Mouse (Mus musculus) midbrain, embryonic 12.5 days (tissue): ENCODE results near the gene Raph1. TPM values are rescaled to one million over a fixed set of nuclear protein-coding genes. Genes with fewer than 3 reads are reported as not detected.

Experiments
- ATAC-seq: fragments of 200-750 bp; cut with Nextera tagmentation; 2 replicates; pipeline ENCODE4 v1.8.0; 2017; ENCODE audit warnings: low read depth, moderate TSS enrichment, moderate library complexity; ENCODE audit not compliant: low FRiP score
- H3K27ac ChIP-seq: fragments of 300-500 bp; sonication (generic); replicated peaks from 2 replicates; pipeline ENCODE4 v1.5.1; 2016; ENCODE audit warnings: mild to moderate bottlenecking
- H3K27me3 ChIP-seq: fragments of 300-500 bp; sonication (generic); 2 replicates; pipeline ENCODE4 v1.6.1; 2016; ENCODE audit warnings: mild to moderate bottlenecking
- H3K36me3 ChIP-seq: fragments of 300-500 bp; sonication (generic); 2 replicates; pipeline ENCODE4 v1.6.1; 2016
- H3K4me1 ChIP-seq: fragments of 300-500 bp; sonication (generic); 2 replicates; pipeline ENCODE4 v1.6.1; 2016
- H3K4me2 ChIP-seq: fragments of 300-500 bp; sonication (generic); replicated peaks from 2 replicates; pipeline ENCODE4 v1.6.1; 2016; ENCODE audit warnings: mild to moderate bottlenecking, moderate library complexity
- H3K4me3 ChIP-seq: fragments of 300-500 bp; sonication (generic); 2 replicates; pipeline ENCODE4 v1.5.1; 2016; ENCODE audit warnings: mild to moderate bottlenecking
- H3K9ac ChIP-seq: fragments of 300-500 bp; sonication (generic); replicated peaks from 2 replicates; pipeline ENCODE4 v1.6.1; 2016; ENCODE audit warnings: mild to moderate bottlenecking, moderate library complexity
- H3K9me3 ChIP-seq: fragments of 300-500 bp; sonication (generic); 2 replicates; pipeline ENCODE4 v1.6.1; 2016; ENCODE audit warnings: mild to moderate bottlenecking
- WGBS: fragments of 180-500 bp; shearing (Covaris S2); methylation state at CpG from one replicate; pipeline ENCODE4 v1.1.7; 2016; 5-methylcytosine and 5-hydroxymethylcytosine counted together
- polyA plus RNA-seq: library from polyadenylated mRNA; unstranded; fragments of >200 nt; fragmentation: Nextera tagmentation; extraction: Ambion mirVana; gene quantifications from 2 replicates; pipeline ENCODE4 v1.2.1, GENCODE M21; 2016

Raph1 gene
- polyA plus RNA-seq, 1 experiment from 2014 or later, result 24.9 TPM

DNA sequence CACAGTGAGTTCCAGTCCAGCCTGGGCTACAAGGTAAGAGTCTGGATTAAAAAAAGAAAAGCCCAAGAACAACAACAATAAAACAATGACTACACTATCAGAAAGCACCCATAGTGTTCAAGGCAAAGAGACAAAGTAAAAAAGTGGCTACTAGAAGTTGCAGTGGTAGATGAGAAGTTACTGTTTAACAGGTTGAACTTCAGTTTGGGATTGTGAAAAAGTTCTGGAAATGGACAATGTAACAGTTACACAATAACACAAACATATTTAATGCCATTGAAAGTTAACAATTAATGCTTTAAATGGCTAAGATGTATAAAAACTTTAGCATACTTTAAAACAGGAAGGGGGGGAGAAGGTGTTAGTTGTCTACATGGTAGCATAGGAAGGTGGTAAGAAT, 3.9 kb downstream of the Raph1 start:
- ATAC-seq, result no peak
- Histone ChIP-seq H3K36me3 (peaks cover 9% of the 10 kb centered on the region; the same call in 1 of the 2 replicates), H3K4me3 (no peak overlapping the region), H3K27ac (no peak overlapping the region), H3K9me3 (peaks cover 7% of the 10 kb centered on the region), H3K4me2 (no peak overlapping the region), H3K9ac (no peak overlapping the region), H3K4me1 (peaks cover 7% of the 10 kb centered on the region; the same call in 1 of the 2 replicates), H3K27me3 (no peaks in the 10 kb centered on the region)

DNA sequence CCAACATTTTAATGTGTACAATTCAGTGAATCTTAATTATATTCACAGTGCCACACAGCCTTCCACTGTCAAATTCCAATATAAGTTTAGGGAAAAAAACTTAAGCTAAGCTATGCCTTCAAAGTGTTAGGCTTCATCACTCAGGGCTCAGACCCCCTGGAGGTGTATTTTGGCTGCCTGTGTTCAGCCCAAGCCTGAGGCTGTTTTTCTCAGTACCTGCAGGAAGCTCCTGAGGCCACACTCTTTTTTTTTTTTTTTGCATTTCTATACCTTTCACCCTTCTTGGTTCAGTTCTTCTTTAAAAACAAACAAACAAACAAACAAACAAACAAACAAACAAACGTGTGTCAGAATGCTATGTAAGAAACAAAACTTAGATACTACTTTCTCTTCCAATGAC, 23.2 kb downstream of the Raph1 start:
- no peak for ATAC-seq
- Histone ChIP-seq H3K9ac (no peak overlapping the region), H3K27ac (no peak overlapping the region), H3K4me1 (no peaks in the 10 kb centered on the region), H3K36me3 (peaks cover 12% of the 10 kb centered on the region), H3K4me2 (no peak overlapping the region), H3K9me3 (peaks cover 10% of the 10 kb centered on the region), H3K4me3 (no peak overlapping the region), H3K27me3 (no peaks in the 10 kb centered on the region)
- WGBS, result 37% methylated on average over 1 of the region's 1 CpGs

DNA sequence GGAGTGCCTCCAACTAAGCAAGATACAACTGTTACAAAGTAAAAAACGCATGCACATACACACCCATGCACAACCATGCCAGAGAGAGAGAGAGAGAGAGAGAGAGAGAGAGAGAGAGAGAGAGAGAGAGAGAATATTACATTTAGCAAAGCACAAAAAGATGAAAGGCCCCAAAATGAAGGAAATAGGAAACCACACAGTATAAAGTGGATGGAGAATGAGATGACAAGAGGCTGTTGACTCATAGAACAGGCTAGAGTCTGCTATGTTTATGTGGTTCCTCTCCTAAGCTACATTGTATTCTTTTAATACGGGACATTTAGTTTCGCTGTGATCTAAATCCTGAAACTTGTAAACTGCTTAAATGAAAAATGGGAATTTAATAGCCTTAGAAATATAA, 27.6 kb downstream of the Raph1 start:
- ATAC-seq, result no peak
- 91% methylated on average over 3 of the region's 3 CpGs for WGBS
- no peak overlapping the region for H3K27ac ChIP-seq
- no peaks in the 10 kb centered on the region for H3K36me3 ChIP-seq
- H3K4me3 ChIP-seq, result no peak overlapping the region
- H3K9me3 ChIP-seq, result no peaks in the 10 kb centered on the region
- no peak overlapping the region for H3K9ac ChIP-seq
- no peaks in the 10 kb centered on the region for H3K4me1 ChIP-seq
- H3K4me2 ChIP-seq, result no peak overlapping the region
- H3K27me3 ChIP-seq, result no peaks in the 10 kb centered on the region

DNA sequence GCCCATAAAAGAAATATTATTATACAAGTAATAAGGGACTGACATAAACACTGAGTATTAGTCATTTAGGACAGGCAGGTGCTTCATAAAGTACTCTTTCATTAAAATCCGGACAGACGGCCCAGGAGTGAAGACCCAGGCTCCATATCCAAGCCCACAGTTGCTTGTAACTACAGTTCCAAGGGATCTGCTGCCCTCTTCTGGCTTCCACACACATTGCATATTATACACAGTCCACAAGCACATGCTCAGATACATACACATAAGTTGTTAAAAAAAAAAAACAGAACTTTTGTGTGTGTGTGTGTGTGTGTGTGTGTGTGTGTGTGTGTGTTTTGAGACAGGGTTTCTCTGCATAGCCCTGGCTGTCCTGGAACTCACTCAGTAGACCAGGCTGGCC, 32.0 kb downstream of the Raph1 start:
- Histone ChIP-seq H3K9me3 (no peaks in the 10 kb centered on the region), H3K27me3 (no peaks in the 10 kb centered on the region), H3K27ac (no peak overlapping the region), H3K4me3 (no peak overlapping the region), H3K4me2 (no peak overlapping the region), H3K9ac (no peak overlapping the region), H3K4me1 (no peaks in the 10 kb centered on the region), H3K36me3 (peaks cover 13% of the 10 kb centered on the region; the same call in 1 of the 2 replicates)
- WGBS, result 87% methylated on average over 2 of the region's 2 CpGs
- no peak for ATAC-seq

DNA sequence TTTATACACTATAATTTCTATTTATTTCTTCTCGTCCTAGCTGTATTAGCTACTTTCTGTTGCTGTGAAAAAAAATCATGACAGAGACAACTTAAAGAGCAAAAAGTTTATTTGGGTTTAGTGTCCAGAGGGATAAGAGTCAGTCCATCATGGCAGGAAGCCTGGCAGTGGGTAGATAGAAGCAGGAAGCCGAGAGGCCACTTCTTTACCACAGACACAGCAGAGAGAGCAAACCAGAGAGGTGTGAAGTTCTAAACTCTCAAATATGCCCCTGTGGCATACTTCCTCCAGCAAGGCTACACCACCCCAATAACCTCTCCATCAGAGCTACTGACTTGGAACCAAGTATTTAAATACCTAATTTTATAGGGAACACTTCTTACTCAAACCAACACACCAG, 36.3 kb downstream of the Raph1 start:
- H3K27me3 ChIP-seq, result no peaks in the 10 kb centered on the region
- H3K4me1 ChIP-seq, result no peaks in the 10 kb centered on the region
- no peak overlapping the region for H3K4me2 ChIP-seq
- H3K9me3 ChIP-seq, result no peaks in the 10 kb centered on the region
- no peak overlapping the region for H3K4me3 ChIP-seq
- peaks cover 39% of the 10 kb centered on the region for H3K36me3 ChIP-seq
- 83% methylated on average over 2 of the region's 2 CpGs for WGBS
- H3K27ac ChIP-seq, result no peak overlapping the region
- no peak overlapping the region for H3K9ac ChIP-seq
- no peak for ATAC-seq

DNA sequence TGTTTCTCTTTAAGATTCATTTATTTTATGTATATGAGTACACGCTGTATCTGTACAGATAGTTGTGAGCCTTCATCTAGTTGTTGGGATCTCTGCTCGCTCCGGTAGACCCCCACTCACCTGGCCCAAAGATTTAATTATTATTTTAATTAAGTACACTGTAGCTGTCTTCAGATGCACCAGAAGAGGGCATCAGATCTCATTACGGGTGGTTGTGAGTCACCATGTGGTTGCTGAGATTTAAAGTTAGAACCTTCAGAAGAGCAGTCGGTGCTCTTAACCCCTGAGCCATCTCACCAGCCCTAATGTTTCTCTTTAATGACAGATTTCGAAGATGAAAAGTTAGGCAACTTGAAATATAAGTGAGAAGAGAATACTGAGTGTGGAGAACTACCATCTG, 36.8 kb downstream of the Raph1 start:
- 91% methylated on average over 6 of the region's 6 CpGs for WGBS
- H3K27me3 ChIP-seq, result no peaks in the 10 kb centered on the region
- H3K27ac ChIP-seq, result no peak overlapping the region
- no peak overlapping the region for H3K4me2 ChIP-seq
- H3K4me3 ChIP-seq, result no peak overlapping the region
- H3K9ac ChIP-seq, result no peak overlapping the region
- H3K4me1 ChIP-seq, result no peaks in the 10 kb centered on the region
- H3K36me3 ChIP-seq, result peaks cover 44% of the 10 kb centered on the region
- ATAC-seq, result no peak
- no peaks in the 10 kb centered on the region for H3K9me3 ChIP-seq

DNA sequence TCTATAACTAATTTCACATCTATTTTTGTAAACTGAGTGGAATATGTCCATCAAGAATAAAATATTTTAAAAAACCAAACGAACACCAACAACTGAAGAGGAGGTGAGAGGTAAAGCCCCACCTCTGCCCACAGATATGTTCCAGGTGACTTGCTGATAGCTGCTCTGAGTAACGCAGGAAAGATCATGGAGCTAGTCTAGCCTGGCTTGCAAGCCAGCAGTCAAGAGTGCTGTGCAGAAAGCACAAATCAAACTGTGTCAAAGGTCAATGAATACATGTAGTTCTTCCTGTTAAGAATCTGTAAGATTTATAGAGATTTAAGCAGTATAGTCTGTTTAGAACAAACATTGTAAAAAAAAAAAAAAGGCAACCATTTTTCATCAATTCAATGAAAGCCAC, 56.3 kb downstream of the Raph1 start:
- Histone ChIP-seq H3K9me3 (no peaks in the 10 kb centered on the region), H3K9ac (no peak overlapping the region), H3K27me3 (no peaks in the 10 kb centered on the region), H3K27ac (no peak overlapping the region), H3K4me1 (no peaks in the 10 kb centered on the region), H3K4me3 (no peak overlapping the region), H3K4me2 (no peak overlapping the region), H3K36me3 (peaks cover 23% of the 10 kb centered on the region; the same call in 1 of the 2 replicates)
- ATAC-seq, result no peak
- 81% methylated on average over 2 of the region's 2 CpGs for WGBS

DNA sequence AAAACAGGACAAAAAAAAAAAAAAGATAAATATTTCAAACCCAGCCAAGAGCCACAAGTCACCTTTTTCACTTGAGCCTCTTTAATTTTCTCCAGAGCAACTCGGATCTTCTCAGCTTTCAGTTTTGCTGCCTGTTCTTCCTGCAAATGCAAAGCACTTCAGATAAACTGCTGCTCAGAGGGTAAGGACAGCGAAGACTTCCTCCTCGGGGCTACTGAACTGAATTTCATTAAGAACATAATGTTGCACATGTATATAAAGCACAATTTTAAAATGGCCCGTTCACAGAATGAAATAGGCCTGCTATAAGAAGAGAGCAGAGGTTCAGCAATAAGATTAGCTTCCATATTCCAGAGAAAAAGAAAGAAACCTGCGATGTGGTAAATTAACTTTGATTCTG, 63.4 kb downstream of the Raph1 start:
- no peak overlapping the region for H3K27ac ChIP-seq
- H3K9me3 ChIP-seq, result no peaks in the 10 kb centered on the region
- H3K9ac ChIP-seq, result no peak overlapping the region
- H3K27me3 ChIP-seq, result no peaks in the 10 kb centered on the region
- H3K4me2 ChIP-seq, result no peak overlapping the region
- no peak for ATAC-seq
- no peaks in the 10 kb centered on the region for H3K4me1 ChIP-seq
- WGBS, result 82% methylated on average over 5 of the region's 5 CpGs
- no peak overlapping the region for H3K4me3 ChIP-seq
- peaks cover 26% of the 10 kb centered on the region for H3K36me3 ChIP-seq

DNA sequence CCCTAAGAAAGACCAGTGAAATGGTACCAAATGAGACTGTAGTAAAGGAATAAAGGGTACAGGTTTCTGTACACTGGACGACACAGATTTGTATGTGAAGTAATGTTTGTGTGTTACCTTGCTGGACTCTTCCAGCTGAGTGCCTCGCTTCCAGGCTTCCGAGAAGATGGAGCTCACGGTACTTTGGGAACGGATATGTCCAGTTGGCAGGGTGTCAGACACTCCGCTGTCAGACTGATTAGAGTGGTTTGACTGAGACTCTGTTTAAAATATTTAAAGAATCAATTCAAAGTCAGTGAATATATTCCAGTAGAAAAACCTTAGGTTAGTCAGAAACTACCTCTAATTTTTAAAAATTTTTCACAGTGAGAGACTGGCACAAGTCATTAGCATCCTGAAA, 73.5 kb downstream of the Raph1 start:
- Histone ChIP-seq H3K4me2 (no peak overlapping the region), H3K27ac (no peak overlapping the region), H3K9ac (no peak overlapping the region), H3K4me1 (no peaks in the 10 kb centered on the region), H3K4me3 (no peak overlapping the region), H3K9me3 (no peaks in the 10 kb centered on the region), H3K36me3 (peaks cover 82% of the 10 kb centered on the region), H3K27me3 (no peaks in the 10 kb centered on the region)
- ATAC-seq, result no peak
- WGBS, result 93% methylated on average over 6 of the region's 6 CpGs

DNA sequence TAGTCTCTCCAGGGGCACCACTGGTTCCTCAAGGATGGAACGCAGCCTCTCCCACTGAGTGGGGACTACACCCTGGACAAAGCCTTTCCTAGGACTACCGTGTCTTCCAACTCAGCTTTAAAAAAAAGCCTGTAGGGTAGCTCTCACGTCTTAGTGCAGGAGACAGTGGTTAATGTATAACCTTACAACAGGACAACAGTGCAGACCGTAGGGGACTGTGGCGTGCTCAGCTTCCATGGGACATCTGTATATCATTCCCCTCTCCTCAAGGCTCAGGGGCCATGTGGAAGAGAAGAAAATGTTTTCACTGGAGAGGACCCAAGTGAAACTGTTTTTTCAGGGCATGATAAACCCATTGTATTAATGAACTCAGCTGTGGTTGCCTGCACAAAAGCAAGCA, 74.5 kb downstream of the Raph1 start:
- ATAC-seq, result no peak
- Histone ChIP-seq H3K4me2 (no peak overlapping the region), H3K9me3 (no peaks in the 10 kb centered on the region), H3K36me3 (peaks cover 84% of the 10 kb centered on the region), H3K4me3 (no peak overlapping the region), H3K4me1 (no peaks in the 10 kb centered on the region), H3K27me3 (no peaks in the 10 kb centered on the region), H3K9ac (no peak overlapping the region), H3K27ac (no peak overlapping the region)
- 91% methylated on average over 5 of the region's 5 CpGs for WGBS

DNA sequence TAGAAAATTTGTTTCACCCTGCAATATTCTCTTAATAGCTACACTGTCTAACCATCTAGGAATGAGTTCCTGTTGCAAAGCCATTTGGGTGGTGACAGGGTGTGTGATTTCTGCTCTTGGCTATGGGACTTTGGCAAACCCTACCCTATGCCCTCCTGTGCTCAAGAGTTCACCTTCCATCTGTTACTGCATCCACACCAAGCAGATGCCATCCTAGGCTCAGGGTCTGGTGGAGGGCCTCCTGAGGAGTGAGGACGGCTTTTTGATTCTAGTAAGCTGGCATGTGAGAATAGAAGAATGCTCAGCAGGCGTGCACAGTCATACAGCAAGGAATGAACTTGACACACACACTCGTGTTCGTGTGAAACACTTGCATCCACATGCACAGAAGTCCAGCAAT, 76.4 kb downstream of the Raph1 start:
- H3K27ac ChIP-seq, result no peak overlapping the region
- 83% methylated on average over 4 of the region's 4 CpGs for WGBS
- no peak overlapping the region for H3K4me3 ChIP-seq
- H3K27me3 ChIP-seq, result no peaks in the 10 kb centered on the region
- H3K9ac ChIP-seq, result no peak overlapping the region
- ATAC-seq, result no peak
- no peaks in the 10 kb centered on the region for H3K9me3 ChIP-seq
- no peak overlapping the region for H3K4me2 ChIP-seq
- H3K36me3 ChIP-seq, result peaks cover 75% of the 10 kb centered on the region
- no peaks in the 10 kb centered on the region for H3K4me1 ChIP-seq

DNA sequence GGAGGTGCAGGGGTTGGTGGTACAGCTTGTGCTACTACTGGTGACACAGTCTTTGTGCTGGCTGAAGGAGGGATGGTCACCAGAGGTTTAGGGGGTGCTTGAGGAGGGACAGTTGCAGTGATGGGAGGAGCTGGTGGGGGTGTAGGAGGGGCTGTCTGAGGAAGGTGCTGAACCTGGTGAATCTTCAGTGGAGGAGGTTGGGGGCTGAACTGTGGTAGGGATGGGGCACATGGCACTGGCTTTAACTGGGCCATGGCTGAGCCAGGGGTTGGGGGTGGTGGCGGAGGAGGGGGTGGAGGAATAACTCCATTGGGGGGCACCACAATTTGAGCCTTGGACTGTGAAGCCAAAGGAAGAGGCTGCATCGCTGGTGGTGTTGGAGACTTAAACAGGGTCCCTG, 77.2 kb downstream of the Raph1 start:
- Histone ChIP-seq H3K4me2 (no peak overlapping the region), H3K4me1 (no peaks in the 10 kb centered on the region), H3K27me3 (no peaks in the 10 kb centered on the region), H3K9ac (no peak overlapping the region), H3K27ac (no peak overlapping the region), H3K4me3 (no peak overlapping the region), H3K36me3 (peaks cover 68% of the 10 kb centered on the region), H3K9me3 (no peaks in the 10 kb centered on the region)
- 92% methylated on average over 2 of the region's 2 CpGs for WGBS
- no peak; the same call in 1 of the 2 replicates for ATAC-seq

DNA sequence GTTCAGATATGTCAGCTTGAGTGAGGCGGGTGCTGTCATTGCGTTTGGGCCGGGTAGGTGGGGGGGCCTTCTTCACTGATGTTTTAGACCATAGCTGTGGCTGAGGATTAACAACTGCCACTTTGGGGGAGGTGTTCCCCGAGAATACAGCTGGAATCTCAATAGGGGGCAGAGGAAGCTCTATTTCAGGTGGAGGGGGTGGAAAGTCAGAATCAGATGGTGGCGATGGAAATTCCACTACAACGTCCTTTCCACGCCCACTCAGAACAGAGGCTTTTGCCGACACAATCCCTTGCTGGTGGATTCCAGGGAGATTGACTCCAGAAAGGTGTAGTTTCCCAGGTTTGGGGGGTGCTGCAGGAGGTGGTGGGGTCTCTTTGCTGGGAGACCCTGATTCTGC, 78.3 kb downstream of the Raph1 start:
- Histone ChIP-seq H3K9me3 (no peaks in the 10 kb centered on the region), H3K27me3 (no peaks in the 10 kb centered on the region), H3K36me3 (peaks cover 60% of the 10 kb centered on the region), H3K4me3 (no peak overlapping the region), H3K9ac (no peak overlapping the region), H3K27ac (no peak overlapping the region), H3K4me2 (no peak overlapping the region), H3K4me1 (no peaks in the 10 kb centered on the region)
- WGBS, result 87% methylated on average over 8 of the region's 8 CpGs
- no peak for ATAC-seq
